Mouse (Mus musculus): Measurements from ENCODE around the gene Fpgt. TPM values are rescaled to one million over a fixed set of nuclear protein-coding genes. Genes with fewer than 3 reads are reported as not detected.

Fpgt gene
- polyA plus RNA-seq (2014; fragmentation: Nextera tagmentation; extraction: Ambion mirVana): 24.8 and 26.9 TPM in 2 replicates

DNA sequence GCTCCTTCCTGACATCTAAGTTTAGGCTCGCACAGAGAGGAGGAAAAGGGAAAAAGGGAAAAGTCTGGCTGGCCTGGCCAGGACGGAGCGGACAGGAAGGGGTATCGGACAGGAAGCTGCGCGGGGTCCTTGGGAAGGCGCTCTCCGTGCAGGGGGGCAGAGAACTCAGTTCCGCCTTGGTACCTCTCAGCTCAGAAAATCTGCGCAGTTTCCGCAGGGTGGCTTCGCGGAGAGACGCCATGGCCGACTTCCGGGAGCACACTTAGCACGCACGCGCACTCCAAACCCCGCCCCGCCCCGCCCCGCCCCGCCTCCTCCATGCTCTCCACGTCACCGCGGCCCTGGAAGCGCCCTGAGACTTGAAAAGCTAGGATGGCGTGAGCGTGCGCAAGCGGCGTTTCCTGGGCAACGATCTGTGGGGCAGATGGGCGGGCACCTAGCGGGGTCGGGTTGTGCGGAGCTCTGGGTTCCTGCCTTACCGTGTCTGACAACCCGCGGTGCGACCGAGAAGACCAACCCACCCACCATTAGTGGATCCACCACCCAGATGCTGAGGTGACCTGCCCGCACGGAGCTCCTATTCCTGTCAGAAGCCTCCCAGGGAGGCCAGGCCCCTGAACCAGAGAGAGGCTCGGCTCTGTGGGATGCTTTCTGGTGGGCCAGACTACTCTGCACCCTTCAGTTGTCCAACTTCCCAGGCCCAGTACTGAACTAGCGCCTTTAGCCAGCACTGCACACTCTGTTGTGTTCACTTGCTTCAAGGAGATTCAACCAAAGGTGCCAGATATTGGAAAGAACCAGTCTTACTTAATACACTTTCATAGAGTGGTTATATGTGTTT, at the start of gene Fpgt, which contains the start of gene Lrriq3:
Gene Fpgt (minus strand): TSS at position 288 of the 841 bp plus-strand sequence.
Gene Lrriq3 (plus strand): TSS at position 319 of the 841 bp plus-strand sequence.
- Histone ChIP-seq H3K4me2 (ENCODE audit: low read length) (peak within 1 kb of the TSS; percentile 62), H3K4me1 (ENCODE audit: control insufficient read depth, insufficient read depth, low read length) (peaks cover 6% of the 10 kb centered on the region; the same call in 1 of the 2 replicates), H3K27me3 (replicated peaks; ENCODE audit: control insufficient read depth, insufficient read depth, low read length) (no peaks in the 10 kb centered on the region), H3K9me3 (replicated peaks; ENCODE audit: control insufficient read depth, low read length) (no peaks in the 10 kb centered on the region), H3K9ac (ENCODE audit: low read length) (peak within 1 kb of the TSS; percentile 78), H3K36me3 (ENCODE audit: control insufficient read depth, insufficient read depth, low read length) (peaks cover 7% of the 10 kb centered on the region; the same call in 1 of the 2 replicates), H3K27ac (ENCODE audit: low read depth, low read length) (peak within 1 kb of the TSS; percentile 85), H3K4me3 (ENCODE audit: low read depth, low read length) (peak within 1 kb of the TSS; percentile 40)
- 1% methylated on average over 47 of the region's 47 CpGs for WGBS
- DNase-seq (ENCODE audit: low spot score) (peak; percentile 95), ATAC-seq (peak; percentile 99)

DNA sequence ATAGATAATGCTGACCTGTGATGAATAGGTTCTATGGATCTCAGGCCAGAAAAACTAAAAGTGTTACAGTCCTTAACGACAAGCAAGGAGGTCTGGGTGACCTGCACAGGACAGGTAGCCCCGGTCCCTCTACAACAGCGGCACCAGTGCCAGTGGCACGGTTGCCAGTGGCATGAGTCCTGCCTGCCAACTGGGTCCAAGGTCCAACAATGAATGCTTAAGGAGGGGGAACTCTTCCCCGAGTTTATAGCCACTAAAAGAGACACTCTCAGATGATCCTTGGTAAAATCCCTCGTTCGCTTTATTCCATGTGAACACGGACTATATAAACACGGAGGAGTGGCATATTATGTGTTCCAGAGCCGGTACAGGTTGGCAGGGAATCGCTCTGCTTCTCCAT, 47.8 kb upstream of the Fpgt start:
- WGBS: 94% methylated on average over 11 of the region's 11 CpGs
- H3K9me3 ChIP-seq (replicated peaks; ENCODE audit: control insufficient read depth, low read length): no peaks in the 10 kb centered on the region
- no peak overlapping the region for H3K4me3 ChIP-seq (ENCODE audit: low read depth, low read length)
- no peaks in the 10 kb centered on the region for H3K4me1 ChIP-seq (ENCODE audit: control insufficient read depth, insufficient read depth, low read length)
- no peak for ATAC-seq
- H3K36me3 ChIP-seq (ENCODE audit: control insufficient read depth, insufficient read depth, low read length): no peaks in the 10 kb centered on the region
- no peak overlapping the region for H3K27ac ChIP-seq (ENCODE audit: low read depth, low read length)
- H3K4me2 ChIP-seq (ENCODE audit: low read length): no peak overlapping the region
- no peaks in the 10 kb centered on the region for H3K27me3 ChIP-seq (replicated peaks; ENCODE audit: control insufficient read depth, insufficient read depth, low read length)
- H3K9ac ChIP-seq (ENCODE audit: low read length): no peak overlapping the region
- DNase-seq (ENCODE audit: low spot score): no peak

DNA sequence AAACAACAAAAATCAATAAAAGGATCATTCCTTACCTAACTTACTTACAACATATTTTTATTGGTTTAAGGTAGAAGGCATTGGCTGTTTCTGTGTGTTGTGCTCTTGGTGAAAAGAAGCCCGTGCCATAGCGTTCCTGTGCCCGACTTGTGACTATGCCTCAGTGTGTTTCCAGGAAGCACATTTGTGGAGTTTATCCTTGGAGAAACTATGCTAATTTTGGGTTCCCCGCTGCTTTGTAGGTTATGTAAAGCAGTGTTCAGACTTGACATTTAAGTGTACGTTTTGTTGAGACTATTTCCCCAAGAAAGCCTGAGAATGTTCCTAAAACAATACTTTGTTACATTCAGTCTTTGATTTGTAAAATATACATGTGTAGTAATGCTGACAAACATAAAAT, 44.5 kb upstream of the Fpgt start:
- Histone ChIP-seq H3K9me3 (replicated peaks; ENCODE audit: control insufficient read depth, low read length) (no peaks in the 10 kb centered on the region), H3K27ac (ENCODE audit: low read depth, low read length) (no peak overlapping the region), H3K4me2 (ENCODE audit: low read length) (no peak overlapping the region), H3K4me3 (ENCODE audit: low read depth, low read length) (no peak overlapping the region), H3K4me1 (ENCODE audit: control insufficient read depth, insufficient read depth, low read length) (no peaks in the 10 kb centered on the region), H3K36me3 (ENCODE audit: control insufficient read depth, insufficient read depth, low read length) (no peaks in the 10 kb centered on the region), H3K9ac (ENCODE audit: low read length) (no peak overlapping the region), H3K27me3 (replicated peaks; ENCODE audit: control insufficient read depth, insufficient read depth, low read length) (no peaks in the 10 kb centered on the region)
- 90% methylated on average over 5 of the region's 5 CpGs for WGBS
- ATAC-seq: no peak
- DNase-seq (ENCODE audit: low spot score): no peak

DNA sequence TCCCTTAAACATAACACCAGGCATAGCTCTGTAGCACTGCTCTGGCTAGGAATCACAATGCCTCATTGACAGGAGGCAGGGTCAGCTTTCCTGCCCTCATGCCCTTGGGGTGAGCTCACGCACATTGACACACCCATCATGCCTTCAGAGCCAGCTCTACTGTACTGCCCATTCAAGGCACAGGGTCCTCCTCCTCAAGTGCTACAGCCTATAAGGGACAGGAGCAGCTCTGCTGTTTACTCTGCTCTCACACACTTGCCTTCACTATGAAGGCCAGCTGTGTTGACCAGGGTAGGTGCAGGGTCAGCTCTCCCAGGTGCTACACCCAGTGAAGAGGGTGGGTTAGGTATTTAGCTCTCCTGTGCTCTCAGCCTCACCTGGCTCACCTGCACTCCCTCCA, 12.8 kb upstream of the Fpgt start:
- no peaks in the 10 kb centered on the region for H3K4me1 ChIP-seq (ENCODE audit: control insufficient read depth, insufficient read depth, low read length)
- H3K9me3 ChIP-seq (replicated peaks; ENCODE audit: control insufficient read depth, low read length): no peaks in the 10 kb centered on the region
- no peak overlapping the region for H3K4me3 ChIP-seq (ENCODE audit: low read depth, low read length)
- H3K27ac ChIP-seq (ENCODE audit: low read depth, low read length): no peak overlapping the region
- 72% methylated on average over 1 of the region's 1 CpGs for WGBS
- no peaks in the 10 kb centered on the region for H3K36me3 ChIP-seq (ENCODE audit: control insufficient read depth, insufficient read depth, low read length)
- no peak overlapping the region for H3K4me2 ChIP-seq (ENCODE audit: low read length)
- no peak for DNase-seq (ENCODE audit: low spot score)
- H3K9ac ChIP-seq (ENCODE audit: low read length): no peak overlapping the region
- no peaks in the 10 kb centered on the region for H3K27me3 ChIP-seq (replicated peaks; ENCODE audit: control insufficient read depth, insufficient read depth, low read length)
- ATAC-seq: no peak

DNA sequence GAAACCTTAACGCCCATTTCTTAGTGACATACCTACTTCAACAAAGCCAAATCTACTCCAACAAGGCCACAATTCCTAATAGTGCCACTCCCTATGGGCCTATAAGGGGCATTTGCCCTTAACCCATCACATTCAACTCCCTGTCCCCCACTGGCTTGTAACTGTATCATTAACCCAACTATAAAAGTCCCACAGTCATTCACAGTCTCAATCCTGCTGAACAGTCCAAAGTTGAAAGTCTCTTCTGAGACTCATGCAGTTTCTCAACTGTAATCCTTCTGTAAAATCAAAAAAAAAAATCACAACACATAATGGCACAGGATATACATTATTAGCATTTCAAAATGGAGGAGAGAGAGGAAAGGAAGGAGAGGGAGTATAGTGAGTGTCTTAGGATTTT, 6.1 kb upstream of the Fpgt start:
- H3K36me3 ChIP-seq (ENCODE audit: control insufficient read depth, insufficient read depth, low read length): no peaks in the 10 kb centered on the region
- no peaks in the 10 kb centered on the region for H3K27me3 ChIP-seq (replicated peaks; ENCODE audit: control insufficient read depth, insufficient read depth, low read length)
- no peak overlapping the region for H3K27ac ChIP-seq (ENCODE audit: low read depth, low read length)
- no peak overlapping the region for H3K4me3 ChIP-seq (ENCODE audit: low read depth, low read length)
- DNase-seq (ENCODE audit: low spot score) (no peak), ATAC-seq (no peak)
- no peak overlapping the region for H3K9ac ChIP-seq (ENCODE audit: low read length)
- no peak overlapping the region for H3K4me2 ChIP-seq (ENCODE audit: low read length)
- WGBS: 88% methylated on average over 1 of the region's 1 CpGs
- no peaks in the 10 kb centered on the region for H3K4me1 ChIP-seq (ENCODE audit: control insufficient read depth, insufficient read depth, low read length)
- H3K9me3 ChIP-seq (replicated peaks; ENCODE audit: control insufficient read depth, low read length): no peaks in the 10 kb centered on the region

DNA sequence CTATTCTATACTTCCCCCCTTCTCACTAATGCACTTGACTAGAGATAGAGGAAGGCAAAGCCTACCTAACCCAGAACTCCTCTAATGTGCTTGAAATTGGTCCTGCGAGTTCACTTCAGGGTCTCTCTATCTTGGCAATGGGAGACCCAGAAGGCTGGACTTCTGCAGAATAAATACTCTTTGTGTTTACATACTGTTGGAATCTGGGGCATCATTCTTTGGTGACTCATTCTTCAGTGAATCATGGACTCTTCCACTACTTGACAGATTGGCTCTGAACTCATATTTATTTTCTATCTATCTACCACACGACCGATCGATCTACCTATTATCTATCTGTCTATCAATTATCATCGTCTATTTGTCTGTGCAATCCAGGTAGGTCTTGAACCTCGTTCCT, 1.1 kb downstream of the Fpgt start:
- Histone ChIP-seq H3K9me3 (replicated peaks; ENCODE audit: control insufficient read depth, low read length) (no peaks in the 10 kb centered on the region), H3K4me3 (ENCODE audit: low read depth, low read length) (peak overlapping the region; percentile 40), H3K36me3 (ENCODE audit: control insufficient read depth, insufficient read depth, low read length) (peaks cover 15% of the 10 kb centered on the region), H3K4me2 (ENCODE audit: low read length) (peak overlapping the region; percentile 62), H3K4me1 (ENCODE audit: control insufficient read depth, insufficient read depth, low read length) (peaks cover 6% of the 10 kb centered on the region; the same call in 1 of the 2 replicates), H3K27me3 (replicated peaks; ENCODE audit: control insufficient read depth, insufficient read depth, low read length) (no peaks in the 10 kb centered on the region), H3K9ac (ENCODE audit: low read length) (no peak overlapping the region), H3K27ac (ENCODE audit: low read depth, low read length) (no peak overlapping the region)
- ATAC-seq (no peak), DNase-seq (ENCODE audit: low spot score) (no peak)
- WGBS: 96% methylated on average over 6 of the region's 6 CpGs

DNA sequence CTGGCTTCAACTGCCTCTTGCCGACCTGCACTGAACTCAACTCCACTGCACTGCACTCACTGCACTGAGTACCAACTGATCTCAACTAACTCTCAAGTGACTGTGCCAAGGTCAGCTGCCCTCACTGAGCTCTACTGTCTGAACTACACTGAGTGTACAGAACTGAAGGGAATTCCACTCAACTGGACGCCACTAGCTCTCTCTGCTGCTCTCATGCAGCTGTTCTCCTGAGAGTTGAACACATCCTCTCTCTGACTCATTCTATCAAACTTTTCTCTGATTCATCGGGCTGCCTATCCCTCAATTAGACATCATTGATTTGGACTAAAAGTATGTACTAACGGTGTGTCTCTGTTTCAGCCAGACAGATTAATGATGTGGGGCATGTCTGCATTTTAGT, 15.3 kb downstream of the Fpgt start:
- ATAC-seq: no peak
- no peak overlapping the region for H3K4me3 ChIP-seq (ENCODE audit: low read depth, low read length)
- H3K9ac ChIP-seq (ENCODE audit: low read length): no peak overlapping the region
- no peaks in the 10 kb centered on the region for H3K27me3 ChIP-seq (replicated peaks; ENCODE audit: control insufficient read depth, insufficient read depth, low read length)
- H3K27ac ChIP-seq (ENCODE audit: low read depth, low read length): no peak overlapping the region
- H3K4me2 ChIP-seq (ENCODE audit: low read length): no peak overlapping the region
- 91% methylated on average over 4 of the region's 4 CpGs for WGBS
- no peak for DNase-seq (ENCODE audit: low spot score)
- H3K4me1 ChIP-seq (ENCODE audit: control insufficient read depth, insufficient read depth, low read length): no peaks in the 10 kb centered on the region
- no peaks in the 10 kb centered on the region for H3K36me3 ChIP-seq (ENCODE audit: control insufficient read depth, insufficient read depth, low read length)
- H3K9me3 ChIP-seq (replicated peaks; ENCODE audit: control insufficient read depth, low read length): no peaks in the 10 kb centered on the region

DNA sequence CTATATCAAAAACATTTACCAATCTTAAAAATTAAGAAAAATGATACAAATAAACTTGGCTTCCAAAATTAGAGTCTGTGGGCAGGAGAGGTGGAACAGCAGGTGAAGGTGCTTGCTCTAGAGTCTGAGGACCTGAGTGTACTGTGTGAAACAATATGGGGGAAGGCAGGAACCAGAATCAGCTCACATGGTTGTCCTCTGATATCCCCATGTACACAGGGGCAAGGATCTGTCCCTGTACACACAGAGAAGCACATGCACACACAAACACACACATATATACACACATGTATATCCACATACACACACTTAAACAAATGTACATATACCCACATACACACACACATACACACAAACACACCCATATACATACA, 33.8 kb downstream of the Fpgt start:
- H3K27me3 ChIP-seq (replicated peaks; ENCODE audit: control insufficient read depth, insufficient read depth, low read length): no peaks in the 10 kb centered on the region
- H3K36me3 ChIP-seq (ENCODE audit: control insufficient read depth, insufficient read depth, low read length): no peaks in the 10 kb centered on the region
- H3K4me1 ChIP-seq (ENCODE audit: control insufficient read depth, insufficient read depth, low read length): no peaks in the 10 kb centered on the region
- H3K4me2 ChIP-seq (ENCODE audit: low read length): no peak overlapping the region
- H3K9ac ChIP-seq (ENCODE audit: low read length): no peak overlapping the region
- H3K27ac ChIP-seq (ENCODE audit: low read depth, low read length): no peak overlapping the region
- H3K4me3 ChIP-seq (ENCODE audit: low read depth, low read length): no peak overlapping the region
- no peaks in the 10 kb centered on the region for H3K9me3 ChIP-seq (replicated peaks; ENCODE audit: control insufficient read depth, low read length)
- DNase-seq (ENCODE audit: low spot score): no peak
- no peak for ATAC-seq

DNA sequence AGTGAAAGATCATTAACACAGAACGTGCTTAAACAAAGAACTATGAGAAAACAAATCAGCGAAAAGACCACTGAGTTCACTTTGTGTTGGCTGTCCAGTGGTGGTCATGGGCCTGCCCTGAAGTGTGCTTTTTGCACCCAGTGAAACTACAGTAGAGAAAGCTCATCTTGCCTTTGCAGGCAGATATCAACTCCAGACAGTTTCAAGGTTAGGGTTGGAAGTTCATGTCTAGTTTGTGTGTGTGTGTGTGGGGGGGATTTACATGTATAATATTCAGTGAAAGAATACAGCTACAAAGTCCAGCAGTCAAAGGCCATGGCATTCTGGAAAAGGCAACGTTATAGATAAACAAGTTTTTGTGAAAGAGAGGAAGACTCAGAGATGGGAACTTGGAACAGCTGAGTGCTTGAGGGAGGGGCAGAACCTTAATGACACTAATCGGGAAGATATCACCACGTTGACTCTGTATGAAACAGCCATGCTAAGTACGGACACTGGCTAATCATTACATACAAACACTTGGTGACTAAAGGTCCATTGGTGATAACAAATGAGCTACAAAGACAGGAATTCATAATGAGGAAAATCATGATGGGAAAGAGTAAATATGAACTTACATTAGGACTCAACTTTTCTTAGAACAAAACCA, 34.3 kb downstream of the Fpgt start:
- Histone ChIP-seq H3K4me3 (ENCODE audit: low read depth, low read length) (no peak overlapping the region), H3K36me3 (ENCODE audit: control insufficient read depth, insufficient read depth, low read length) (no peaks in the 10 kb centered on the region), H3K9me3 (replicated peaks; ENCODE audit: control insufficient read depth, low read length) (no peaks in the 10 kb centered on the region), H3K4me1 (ENCODE audit: control insufficient read depth, insufficient read depth, low read length) (no peaks in the 10 kb centered on the region), H3K4me2 (ENCODE audit: low read length) (no peak overlapping the region), H3K27me3 (replicated peaks; ENCODE audit: control insufficient read depth, insufficient read depth, low read length) (no peaks in the 10 kb centered on the region), H3K9ac (ENCODE audit: low read length) (no peak overlapping the region), H3K27ac (ENCODE audit: low read depth, low read length) (no peak overlapping the region)
- 83% methylated on average over 6 of the region's 6 CpGs for WGBS
- ATAC-seq: no peak
- no peak for DNase-seq (ENCODE audit: low spot score)

Data from forebrain, embryonic 14.5 days (tissue).